Mouse (Mus musculus) E14TG2a.4 (cell line): ENCODE measurements around the gene Ebpl.

ENCODE experiments used
- CTCF ChIP-seq: conservative IDR thresholded peaks from 2 replicates; pipeline ENCODE4 v1.5.1; 2014; ENCODE audit warnings: low read length
- NANOG ChIP-seq: IDR thresholded peaks from 2 replicates; pipeline ENCODE4 v1.6.1; 2014; ENCODE audit warnings: borderline replicate concordance, low read length, mixed read lengths
- POU5F1 ChIP-seq: IDR thresholded peaks from 2 replicates; pipeline ENCODE4 v1.6.1; 2014; ENCODE audit warnings: low read length, borderline replicate concordance

DNA sequence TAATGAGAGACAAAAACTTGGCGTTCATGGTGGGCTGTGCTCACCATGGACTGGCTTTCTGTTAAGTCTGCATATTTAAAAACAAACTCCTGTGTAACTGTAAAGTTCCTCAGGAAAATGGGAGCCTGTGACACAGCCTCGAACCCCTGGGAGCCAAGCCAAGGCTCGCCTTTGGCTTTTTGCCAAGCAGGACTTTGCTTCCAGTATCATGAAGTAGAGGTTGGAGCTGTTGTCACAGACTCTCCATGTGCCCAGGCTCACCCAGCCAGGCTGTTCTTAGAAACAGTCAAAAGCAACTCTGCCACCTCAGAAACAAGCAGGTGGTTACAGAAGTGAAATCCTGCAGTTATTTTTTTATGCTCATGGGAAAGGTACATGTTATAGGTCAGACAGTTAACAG, 69.6 kb downstream of the Ebpl start:
- TF ChIP-seq CTCF (no peak), POU5F1 (no peak), NANOG (no peak)
